Mouse (Mus musculus): ENCODE measurements at regions not wholly inside any gene's neighbourhood (a gene's known extent, or its start where the extent isn't known, plus 50 kb on each side); places are given as distances from the start of the nearest gene placed in this dataset.

GRCm38 (mm10) chr10:111755964-111756363, 216.5 kb upstream of the Krr1 start:
- TF ChIP-seq EP300 (IDR thresholded peaks at IDR 0.05; ENCODE audit: low read depth) (no peak), CTCF (IDR thresholded peaks at IDR 0.05; ENCODE audit: low read depth) (no peak)

Measured in heart, postnatal 0 days (tissue).